Mouse (Mus musculus) gastrocnemius, postnatal 25 days (tissue): Measurements from ENCODE around the gene Bora. TPM values are rescaled to one million over a fixed set of nuclear protein-coding genes. Genes with fewer than 3 reads are reported as not detected.

Source experiments
- DNase-seq: peaks from one replicate; pipeline ENCODE4 v3.0.0; 2022
- total RNA-seq, 2 experiments: library from RNA; stranded (reverse); gene quantifications; 1 replicate in 1 of 2; 2 replicates in 1 of 2; pipeline ENCODE4 v1.2.3; 2021

The Bora gene
- total RNA-seq, 2 experiments from 2014 or later = 0.97 to 1.3 TPM

- no peak for DNase-seq
Measured at GRCm38 (mm10) chr14:99063091-99063490, 17.1 kb downstream of the Bora start.

GRCm38 (mm10) chr14:99071146-99071545, 25.1 kb downstream of the Bora start:
- no peak for DNase-seq

GRCm38 (mm10) chr14:99088947-99089346, 42.9 kb downstream of the Bora start:
- DNase-seq = no peak

GRCm38 (mm10) chr14:99099267-99099966, 53.4 kb downstream of the Bora start, which contains the start of the genes Pibf1 and Dis3:
Gene Pibf1, plus strand, starts transcription at chr14:99099424.
Gene Dis3, minus strand, starts transcription at chr14:99099770.
- peak; percentile 97 for DNase-seq

- DNase-seq = no peak
Measured at GRCm38 (mm10) chr14:99099967-99100587, 54.1 kb downstream of the Bora start.

GRCm38 (mm10) chr14:99103050-99103449, 57.0 kb downstream of the Bora start:
- DNase-seq = no peak

- no peak for DNase-seq
Measured at GRCm38 (mm10) chr14:99104542-99105123, 58.6 kb downstream of the Bora start.

- DNase-seq = no peak
Measured at GRCm38 (mm10) chr14:99106671-99107070, 60.6 kb downstream of the Bora start.

GRCm38 (mm10) chr14:99107631-99108187, 61.7 kb downstream of the Bora start:
- DNase-seq = no peak

GRCm38 (mm10) chr14:99108762-99109161, 62.7 kb downstream of the Bora start:
- DNase-seq = no peak

- no peak for DNase-seq
Measured at GRCm38 (mm10) chr14:99117576-99117975, 71.6 kb downstream of the Bora start.

- no peak for DNase-seq
Measured at GRCm38 (mm10) chr14:99121584-99122339, 75.7 kb downstream of the Bora start.

GRCm38 (mm10) chr14:99124076-99124475, 78.1 kb downstream of the Bora start:
- DNase-seq = no peak

Other genes with a start within 250 kb of the Bora start
- gene Rpl36a-ps1, start 51.9 kb upstream of the Bora start, total RNA-seq = 1 to 10 TPM; 1.5 to 2.7 TPM
- 10 to 100 TPM; 24.0 to 24.6 TPM for gene Mzt1, start 88 bp upstream of the Bora start, total RNA-seq
- 1 to 10 TPM; 7.3 to 7.9 TPM for gene Pibf1, start 53.2 kb downstream of the Bora start, total RNA-seq
- gene Dis3, start 53.5 kb downstream of the Bora start, total RNA-seq = 10 to 100 TPM; 10.2 to 11.4 TPM